Mouse (Mus musculus) brain, embryonic 14.5 days (tissue): ENCODE results near the gene Slc39a2.

Source experiments
- CTCF ChIP-seq: fragments of 200-500 bp; IDR thresholded peaks from 2 replicates; pipeline ENCODE4 v1.5.1; 2012; ENCODE audit warnings: inconsistent platforms, mild to moderate bottlenecking, moderate library complexity, borderline replicate concordance; ENCODE audit not compliant: insufficient read depth, insufficient read length; ENCODE audit errors: extremely low read depth
- POLR2A ChIP-seq: fragments of 200-500 bp; IDR thresholded peaks from 2 replicates; pipeline ENCODE4 v1.6.1; 2012; ENCODE audit warnings: mild to moderate bottlenecking, inconsistent platforms, borderline replicate concordance; ENCODE audit not compliant: poor library complexity, insufficient read depth, insufficient read length, severe bottlenecking; ENCODE audit errors: extremely low read depth

- no peak for TF ChIP-seq POLR2A
- no peak for TF ChIP-seq CTCF
Observed at GRCm38 (mm10) chr14:51893094-51893794, 555 bp downstream of the Slc39a2 start.
